Mouse (Mus musculus) layer of hippocampus, adult 8-10 months (tissue): ENCODE measurements at regions not wholly inside any gene's neighbourhood (a gene's known extent, or its start where the extent isn't known, plus 50 kb on each side); places are given as distances from the start of the nearest gene placed in this dataset.

Source experiments
- DNase-seq, 2 experiments: peaks; one replicate each; pipeline ENCODE4 v3.0.0; 2022; ENCODE audit warnings: low spot score in 2 of 2

- no peak for DNase-seq
Observed at GRCm38 (mm10) chr15:62350862-62351757, 1428.3 kb upstream of the A1bg start.

DNA sequence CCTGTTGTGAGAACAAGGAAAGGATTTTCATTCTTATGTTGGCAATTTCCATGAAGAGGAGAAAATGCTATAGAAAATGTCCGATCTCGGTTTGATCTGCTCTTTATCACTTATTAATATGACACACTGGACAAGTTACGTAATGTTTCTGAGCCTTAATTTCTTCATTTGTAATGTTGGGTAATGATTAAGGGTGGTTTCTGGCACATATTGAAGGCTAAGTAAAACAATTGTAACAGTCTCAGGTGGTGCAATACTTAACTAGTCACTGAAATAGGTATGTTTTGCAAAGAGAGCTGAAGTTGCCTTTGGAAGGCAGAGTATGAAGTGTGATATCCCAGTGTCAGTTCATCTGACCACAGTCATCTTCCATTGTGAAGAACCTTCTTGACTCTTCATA, 1427.2 kb upstream of the A1bg start:
- DNase-seq = no peak

DNA sequence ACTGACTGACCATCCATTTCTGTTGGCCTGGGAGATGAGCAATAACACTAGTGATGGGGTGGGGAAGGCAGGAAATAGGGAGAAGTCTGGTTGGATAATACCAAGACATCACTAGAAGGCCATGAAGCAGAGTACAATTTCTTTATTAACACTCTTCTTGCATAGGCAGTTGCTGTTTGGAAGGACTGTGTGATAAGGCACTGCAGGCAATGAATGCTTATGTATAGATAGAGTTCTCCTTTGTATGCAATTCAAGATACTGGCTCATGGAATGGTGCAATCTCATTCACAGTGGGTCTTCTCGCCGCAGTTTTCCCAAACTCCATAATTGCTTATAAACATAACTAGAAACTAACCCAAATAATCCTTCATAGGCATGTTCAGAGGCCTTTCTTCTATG, 1426.1 kb upstream of the A1bg start:
- no peak for DNase-seq

GRCm38 (mm10) chr15:62347697-62348096, 1424.9 kb upstream of the A1bg start:
- no peak for DNase-seq

DNA sequence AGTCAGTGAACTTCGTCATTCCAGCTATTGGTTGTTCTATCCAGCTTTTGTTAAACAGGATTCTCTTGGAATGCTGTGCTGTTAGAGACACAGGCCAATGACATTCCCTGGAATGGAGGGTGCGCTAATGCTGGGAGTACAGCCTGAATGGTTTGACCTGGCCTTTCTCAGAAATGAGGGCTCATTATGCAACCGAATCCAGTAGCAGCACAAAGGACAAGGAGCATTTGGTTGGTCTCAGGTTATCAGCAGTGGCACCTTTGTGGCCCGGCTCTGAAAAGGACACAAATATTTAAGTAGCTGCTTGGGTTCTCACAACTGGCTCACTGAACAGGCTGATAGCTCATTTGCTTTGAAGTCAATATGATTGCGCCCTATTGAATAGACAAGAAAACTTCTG, 1423.1 kb upstream of the A1bg start:
- no peak for DNase-seq

DNA sequence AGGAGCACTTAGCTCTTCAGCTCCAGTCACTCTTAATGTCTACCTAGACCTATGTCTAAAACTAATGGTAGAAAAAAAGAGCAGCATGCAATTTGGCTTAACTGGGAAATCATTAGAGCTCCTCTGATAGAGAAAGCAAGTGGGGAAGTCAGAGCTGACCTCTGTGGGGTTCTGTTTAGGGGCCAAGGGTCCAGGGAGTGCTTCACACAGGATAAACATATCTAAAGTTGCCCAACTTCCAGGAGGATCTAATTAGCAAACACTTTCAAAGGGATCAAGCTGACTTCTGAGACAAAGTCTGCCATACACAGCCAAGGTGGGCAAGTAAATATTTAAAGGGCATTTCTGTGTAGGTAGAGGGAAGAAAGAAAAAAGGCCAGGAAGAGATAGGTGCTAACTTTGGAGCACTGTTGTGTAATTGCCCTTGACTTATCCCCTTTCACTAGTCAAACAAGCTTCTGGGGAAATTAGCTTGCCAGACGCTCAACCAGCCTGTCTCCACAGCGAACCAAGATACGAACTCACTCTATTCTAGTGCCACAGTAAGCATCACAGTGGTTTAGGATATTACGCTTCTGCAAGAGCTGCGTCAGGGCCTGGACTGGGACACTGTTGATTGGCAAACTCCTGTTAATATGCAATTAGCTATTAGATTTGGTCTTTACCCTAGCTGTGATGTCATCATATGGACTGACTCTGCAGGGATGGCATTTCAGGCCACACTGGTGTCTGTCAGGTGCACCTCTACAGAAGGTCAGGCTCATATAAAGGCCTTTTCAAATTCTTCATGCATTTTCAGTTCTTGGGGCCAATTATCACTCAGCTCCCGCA, 1413.9 kb upstream of the A1bg start:
- DNase-seq = no peak

GRCm38 (mm10) chr15:62334256-62335009, 1411.6 kb upstream of the A1bg start:
- no peak for DNase-seq

- no peak for DNase-seq
Observed at GRCm38 (mm10) chr15:62332129-62332528, 1409.3 kb upstream of the A1bg start.

DNA sequence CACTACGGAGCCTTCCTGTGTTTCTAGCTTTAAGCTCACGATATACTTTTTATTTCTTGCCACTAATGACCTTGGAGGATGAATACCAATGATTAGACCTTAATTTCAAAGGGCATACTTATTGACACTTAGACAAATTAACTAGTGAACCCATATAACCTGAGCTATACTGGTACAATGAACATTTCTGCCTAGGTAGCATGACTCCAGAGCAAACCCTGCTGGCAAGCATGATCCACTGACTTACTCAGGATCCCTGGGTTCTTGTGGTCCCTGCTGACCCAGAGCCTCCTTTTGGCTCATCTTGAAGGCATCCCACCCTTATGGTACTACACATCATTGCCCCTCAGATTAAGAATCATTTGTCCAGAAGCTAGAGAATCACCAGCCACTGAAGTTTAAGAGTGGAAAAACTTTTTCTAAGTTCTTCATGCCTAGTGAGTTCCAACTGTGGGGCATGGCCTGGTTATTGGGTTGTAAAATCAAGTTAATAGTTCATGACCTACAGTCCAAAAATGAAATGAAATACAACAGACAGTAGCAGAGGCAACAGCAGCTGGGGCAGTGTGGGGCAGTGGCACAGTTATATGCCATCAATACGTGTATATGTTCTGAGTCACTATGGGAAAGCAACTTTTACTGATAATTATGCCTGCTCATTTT, 1408.5 kb upstream of the A1bg start:
- DNase-seq = no peak

GRCm38 (mm10) chr15:62328920-62329319, 1406.1 kb upstream of the A1bg start:
- no peak for DNase-seq

DNA sequence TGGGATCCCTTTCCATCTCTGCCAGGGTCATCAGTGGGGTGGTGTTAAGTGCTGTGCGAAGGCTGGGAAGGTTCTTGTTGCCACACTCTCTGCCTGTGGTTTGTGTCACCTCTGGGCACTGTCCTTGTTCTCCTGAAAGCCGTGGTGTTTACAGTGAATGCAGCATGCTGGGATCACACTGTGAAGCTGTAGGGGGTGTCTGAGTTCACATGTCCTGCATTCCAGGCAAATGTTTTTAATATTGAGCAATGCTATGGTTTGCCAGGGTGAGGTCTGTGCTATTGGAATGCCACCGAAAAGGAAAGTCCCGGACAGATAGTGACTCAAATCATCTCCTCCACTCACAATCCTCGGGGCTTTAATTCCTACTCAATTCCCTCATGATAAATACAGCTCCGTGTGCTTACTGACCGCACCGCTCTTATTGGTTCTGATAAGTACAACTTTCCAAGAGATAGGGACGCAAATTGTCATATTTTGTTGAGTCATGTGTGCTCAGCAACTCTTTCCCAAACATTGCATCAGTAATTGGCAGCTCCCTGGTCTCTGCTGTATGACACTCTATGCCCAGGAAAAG, 1405.6 kb upstream of the A1bg start:
- no peak for DNase-seq

- DNase-seq = no peak
Observed at GRCm38 (mm10) chr15:62327481-62327880, 1404.7 kb upstream of the A1bg start.

DNA sequence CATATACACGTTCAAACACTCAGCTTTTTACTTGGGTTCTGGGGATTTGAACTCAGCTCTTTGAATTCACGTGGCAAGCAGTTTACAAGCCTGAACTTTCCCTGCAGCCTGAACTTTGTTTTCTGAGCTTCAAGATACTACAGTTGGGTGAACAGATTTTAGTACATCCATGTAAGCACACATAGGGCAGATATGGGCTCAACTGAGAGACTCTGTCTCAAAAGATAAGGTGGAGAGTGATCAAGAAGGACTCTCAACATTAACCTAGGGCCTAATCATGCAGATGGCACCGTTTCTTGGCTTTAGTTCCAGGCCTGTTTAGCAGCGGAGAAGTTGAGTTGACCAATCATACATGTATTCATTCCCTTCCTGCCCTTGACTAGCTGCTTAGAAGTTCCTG, 1403.7 kb upstream of the A1bg start:
- DNase-seq = no peak

- no peak for DNase-seq
Observed at GRCm38 (mm10) chr15:62325451-62326290, 1402.9 kb upstream of the A1bg start.

DNA sequence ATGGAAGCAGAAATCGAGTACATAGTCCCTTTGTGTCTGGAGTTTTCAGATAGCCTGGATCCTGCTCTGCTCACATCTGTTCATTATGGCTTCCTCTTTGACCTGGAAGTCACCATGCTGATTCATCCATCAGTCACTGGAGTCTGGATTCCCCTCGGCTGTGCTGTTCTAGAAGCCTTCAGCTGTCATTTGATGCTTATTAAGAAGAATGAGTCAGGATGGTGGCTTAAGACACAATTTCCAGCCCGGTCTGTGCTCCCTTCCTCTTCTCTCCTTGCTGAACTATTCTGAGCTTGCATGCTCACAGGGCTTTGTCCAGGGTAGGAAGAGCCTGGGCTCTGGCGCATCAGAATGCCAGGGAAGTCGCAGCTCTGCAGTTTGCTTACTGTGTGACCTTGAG, 1398.2 kb upstream of the A1bg start:
- no peak for DNase-seq

- DNase-seq = no peak
Observed at GRCm38 (mm10) chr15:62314449-62314848, 1391.6 kb upstream of the A1bg start.

- no peak for DNase-seq
Observed at GRCm38 (mm10) chr15:62302233-62302632, 1379.4 kb upstream of the A1bg start.

- DNase-seq = no peak
Observed at GRCm38 (mm10) chr15:62301567-62301966, 1378.8 kb upstream of the A1bg start.

DNA sequence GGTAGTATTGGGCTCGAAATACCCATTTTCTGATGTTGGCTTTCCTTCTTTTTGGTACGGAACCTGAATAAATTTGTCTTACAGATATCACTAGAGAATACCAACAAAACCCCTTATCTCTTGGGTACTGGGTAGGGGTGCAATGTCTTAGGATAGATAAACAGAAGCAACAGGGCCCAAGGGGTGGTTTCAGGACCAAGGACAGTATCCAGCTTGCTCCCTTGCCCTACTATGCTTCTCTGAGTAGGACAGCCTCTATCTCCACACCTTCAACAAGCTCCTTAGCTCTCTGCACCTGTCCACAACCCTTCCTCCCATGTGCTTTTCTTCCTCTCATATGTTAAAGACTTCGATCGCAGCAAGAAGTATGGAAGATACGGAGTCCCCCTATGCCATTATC, 1374.3 kb upstream of the A1bg start:
- DNase-seq = no peak
